In genomic region chr19:15942421-15943116, GRCm38 (mm10) we compare ENCODE assay signal across 26 mouse cellular contexts. TPM values are rescaled to one million over a fixed set of nuclear protein-coding genes. Genes with fewer than 3 reads are reported as not detected.
A peak's percentile ranks its signal among the peaks of the same experiment; 100 is the strongest.
DNase-seq lines count a peak whose midpoint lies in the region; ATAC-seq and TF ChIP-seq lines count a peak whose summit lies in the region.
"Had no signal": no experiment of that assay in that cellular context is flagged by ENCODE, and none has a peak within 500 bp of the region (broad histone marks: within the 10 kb centered on the region; RNA-seq: fewer than 3 reads in every experiment).

No protein-coding gene starts in this region.

- H3K4me1 ChIP-seq in hindbrain, embryonic 11.5 days (replicated peaks; ENCODE audit: control insufficient read depth, insufficient read depth, low read length) = no peaks in the 10 kb centered on the region
- H3K4me1 ChIP-seq in hindbrain, embryonic 13.5 days (replicated peaks) = no peaks in the 10 kb centered on the region
- peaks cover 62% of the 10 kb centered on the region for H3K4me1 ChIP-seq in E14TG2a.4 (replicated peaks; ENCODE audit: low read depth, low read length)
- H3K4me1 ChIP-seq: heart, embryonic 12.5 days; hindbrain, embryonic 12.5 days; limb, embryonic 12.5 days had no signal

- no peak overlapping the region for H3K9ac ChIP-seq in hindbrain, embryonic 11.5 days (ENCODE audit: low read depth, low read length)
- H3K9ac ChIP-seq in hindbrain, embryonic 13.5 days = no peak overlapping the region
- H3K9ac ChIP-seq: forebrain, postnatal 0 days; heart, embryonic 12.5 days; hindbrain, embryonic 12.5 days; limb, embryonic 12.5 days; liver, embryonic 14.5 days had no signal

- ATAC-seq in hindbrain, embryonic 11.5 days (ENCODE audit: low FRiP score) = no peak
- ATAC-seq in hindbrain, embryonic 13.5 days (ENCODE audit: low FRiP score) = no peak
- ATAC-seq: forebrain, postnatal 0 days; inflammation-experienced regulatory T-cells, adult 6 months had no signal

- no peaks in the 10 kb centered on the region for H3K9me3 ChIP-seq in hindbrain, embryonic 11.5 days (ENCODE audit: control insufficient read depth, low read length)
- no peaks in the 10 kb centered on the region for H3K9me3 ChIP-seq in hindbrain, embryonic 13.5 days
- H3K9me3 ChIP-seq in E14TG2a.4 (ENCODE audit: low read length) = no peaks in the 10 kb centered on the region
- H3K9me3 ChIP-seq: G1E; hindbrain, embryonic 12.5 days; limb, embryonic 12.5 days; megakaryocyte, embryonic 14.5 days had no signal

- DNase-seq in hindbrain, embryonic 11.5 days (ENCODE audit: low spot score) = peak; percentile 27
- DNase-seq in 3T3-L1 (ENCODE audit: low read depth, low spot score) = peak; percentile 56
- DNase-seq in WW6 (ENCODE audit: low read depth, low spot score) = peak; percentile 69
- DNase-seq in layer of hippocampus, adult 11-12 months (ENCODE audit: low spot score) = no peak
- no peak for DNase-seq in thymus, postnatal 36 days
- DNase-seq: cerebellum, adult 11-12 months; cerebellum, postnatal 10 days; forebrain, postnatal 0 days; gastrocnemius, postnatal 25 days; heart, adult 18-20 months; heart, postnatal 10 days; kidney, adult 18-20 months; kidney, postnatal 4 days; lung, postnatal 36 days; midbrain, embryonic 14.5 days; right cerebral cortex, postnatal 14 days; thymus, adult 2 months had no signal

- TF ChIP-seq CTCF in E14TG2a.4 (conservative IDR thresholded peaks at IDR 0.05; ENCODE audit: low read length) = no peak

- 47% methylated on average over 11 of the region's 11 CpGs for WGBS in hindbrain, embryonic 11.5 days
- 40% methylated on average over 11 of the region's 11 CpGs for WGBS in hindbrain, embryonic 13.5 days

- H3K36me3 ChIP-seq in hindbrain, embryonic 11.5 days (ENCODE audit: control insufficient read depth, insufficient read depth, low read length) = no peaks in the 10 kb centered on the region
- H3K36me3 ChIP-seq in hindbrain, embryonic 13.5 days = no peaks in the 10 kb centered on the region
- H3K36me3 ChIP-seq in E14TG2a.4 (ENCODE audit: insufficient read depth, low read length) = no peaks in the 10 kb centered on the region
- H3K36me3 ChIP-seq: G1E; heart, embryonic 12.5 days; hindbrain, embryonic 12.5 days; limb, embryonic 12.5 days had no signal

- no peak overlapping the region for H3K4me3 ChIP-seq in hindbrain, embryonic 11.5 days (ENCODE audit: low read depth, low read length)
- H3K4me3 ChIP-seq in hindbrain, embryonic 13.5 days = no peak overlapping the region
- peak overlapping the region; percentile 69 for H3K4me3 ChIP-seq in E14TG2a.4 (replicated peaks; ENCODE audit: low read length)
- H3K4me3 ChIP-seq: heart, embryonic 12.5 days; hindbrain, embryonic 12.5 days; limb, embryonic 12.5 days; megakaryocyte, embryonic 14.5 days had no signal

- no peak overlapping the region for H3K4me2 ChIP-seq in hindbrain, embryonic 11.5 days (replicated peaks; ENCODE audit: low read depth, low read length)
- H3K4me2 ChIP-seq in hindbrain, embryonic 13.5 days = no peak overlapping the region
- H3K4me2 ChIP-seq: heart, embryonic 12.5 days; hindbrain, embryonic 12.5 days; limb, embryonic 12.5 days had no signal

- no peak overlapping the region for H3K27ac ChIP-seq in hindbrain, embryonic 11.5 days (ENCODE audit: low read depth, low read length)
- no peak overlapping the region for H3K27ac ChIP-seq in hindbrain, embryonic 13.5 days
- H3K27ac ChIP-seq: hindbrain, embryonic 12.5 days; limb, embryonic 12.5 days; liver, embryonic 14.5 days had no signal

- H3K27me3 ChIP-seq in hindbrain, embryonic 11.5 days (ENCODE audit: control insufficient read depth, insufficient read depth, low read length) = no peaks in the 10 kb centered on the region
- H3K27me3 ChIP-seq in hindbrain, embryonic 13.5 days = no peaks in the 10 kb centered on the region
- H3K27me3 ChIP-seq in E14TG2a.4 (ENCODE audit: insufficient read depth, low read length) = peaks cover 3% of the 10 kb centered on the region; the same call in 1 of the 2 replicates
- H3K27me3 ChIP-seq: heart, embryonic 12.5 days; hindbrain, embryonic 12.5 days; limb, embryonic 12.5 days had no signal

RNA-seq across cellular contexts. Expression of gene Psat1, which starts 4.6 kb away (rescaled TPM):
- 107 and 116 TPM in 2 replicates for polyA plus RNA-seq in hindbrain, embryonic 11.5 days (2014; fragmentation: Nextera tagmentation; extraction: Ambion mirVana)
- polyA plus RNA-seq in hindbrain, embryonic 13.5 days (2015; fragmentation: Nextera tagmentation; extraction: Ambion mirVana) = 87.6 and 116 TPM in 2 replicates

RNA-seq across cellular contexts. Expression of gene Cep78, which starts 42.2 kb away (rescaled TPM):
- polyA plus RNA-seq in hindbrain, embryonic 11.5 days (2014; fragmentation: Nextera tagmentation; extraction: Ambion mirVana) = 52.3 and 52.6 TPM in 2 replicates
- 38.7 and 41.4 TPM in 2 replicates for polyA plus RNA-seq in hindbrain, embryonic 13.5 days (2015; fragmentation: Nextera tagmentation; extraction: Ambion mirVana)

Comparison
In these comparisons a context has a peak if more than half of its experiments do, and no peak if none do; other contexts are left out.
1. DNase-seq: peak in hindbrain, embryonic 11.5 days (single experiment), 3T3-L1 (single experiment) and WW6 (single experiment); none in layer of hippocampus, adult 11-12 months (single experiment) and thymus, postnatal 36 days (0 of 2).